Mouse (Mus musculus) thymus, adult 18-20 months (tissue): ENCODE measurements around the gene Hcrtr2.

ENCODE experiments used
- DNase-seq, 2 experiments: peaks; one replicate each; pipeline ENCODE4 v3.0.0; 2022; ENCODE audit warnings: mixed read lengths in 2 of 2

The Hcrtr2 gene

GRCm38 (mm10) chr9:76234899-76235298, 88.8 kb downstream of the Hcrtr2 start:
- DNase-seq: no peak

GRCm38 (mm10) chr9:76230400-76230799, 93.3 kb downstream of the Hcrtr2 start:
- no peak for DNase-seq

GRCm38 (mm10) chr9:76217178-76217975, 106.3 kb downstream of the Hcrtr2 start:
- DNase-seq: no peak

GRCm38 (mm10) chr9:76214678-76215077, 109.0 kb downstream of the Hcrtr2 start:
- no peak for DNase-seq

- DNase-seq: no peak
These were observed 110.1 kb downstream of the Hcrtr2 start, which contains the start of gene Gfral for GRCm38 (mm10) chr9:76213557-76213956. Gene Gfral, minus strand, starts transcription at chr9:76213657.

- DNase-seq: no peak
These were observed 126.7 kb downstream of the Hcrtr2 start for GRCm38 (mm10) chr9:76196917-76197316.

GRCm38 (mm10) chr9:76179221-76179620, 144.4 kb downstream of the Hcrtr2 start:
- no peak for DNase-seq
